Mouse (Mus musculus): Measurements from ENCODE around the gene Dnmbp. TPM values are rescaled to one million over a fixed set of nuclear protein-coding genes. Genes with fewer than 3 reads are reported as not detected.

Gene Dnmbp
- polyA plus RNA-seq, 1 experiment from 2014 or later: 7.4 TPM

DNA sequence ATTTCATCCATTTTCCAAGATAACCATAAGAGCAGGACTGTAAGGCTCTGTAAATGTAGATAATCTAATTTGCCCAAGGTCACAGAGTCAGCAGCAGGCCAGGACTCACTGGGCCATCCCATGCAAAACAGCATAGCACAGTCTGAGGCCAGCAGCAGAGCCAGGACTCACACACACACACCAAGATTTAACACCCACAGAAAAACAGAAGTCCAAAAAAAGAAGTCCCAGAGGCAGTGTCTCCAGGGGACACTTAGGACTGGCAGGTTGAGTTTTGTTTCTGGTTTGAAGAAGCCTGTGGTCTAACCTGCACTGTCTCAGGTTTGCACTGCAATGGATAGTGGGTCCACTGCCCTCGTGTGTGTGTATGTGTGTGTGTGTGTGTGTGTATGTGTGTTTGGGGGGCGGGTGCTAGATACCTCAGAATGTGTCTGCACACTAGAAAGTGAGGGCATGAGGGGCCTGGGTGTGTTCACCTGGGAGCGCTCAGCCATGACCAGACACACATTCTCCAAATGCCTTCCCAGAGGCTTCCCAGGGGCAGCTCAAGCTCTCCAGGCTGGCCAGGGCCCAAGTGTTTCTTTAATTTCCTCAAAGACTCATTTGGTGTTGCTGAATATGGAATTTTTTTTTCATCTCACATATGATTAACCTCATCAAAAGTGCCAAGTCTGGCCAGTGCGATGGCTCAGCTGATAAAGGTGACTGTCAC lies 27.1 kb downstream of the Dnmbp start:
- H3K9ac ChIP-seq (ENCODE audit: low read depth, low read length): no peak overlapping the region
- no peaks in the 10 kb centered on the region for H3K4me1 ChIP-seq (ENCODE audit: control insufficient read depth, insufficient read depth, low read length)
- no peaks in the 10 kb centered on the region for H3K9me3 ChIP-seq (replicated peaks; ENCODE audit: control insufficient read depth, low read length, poor library complexity, severe bottlenecking)
- H3K36me3 ChIP-seq (ENCODE audit: control insufficient read depth, insufficient read depth, low read length): peaks cover 2% of the 10 kb centered on the region; the same call in 1 of the 2 replicates
- no peak for ATAC-seq
- no peak overlapping the region for H3K4me3 ChIP-seq (ENCODE audit: low read depth, low read length)
- 93% methylated on average over 4 of the region's 4 CpGs for WGBS
- no peak overlapping the region for H3K4me2 ChIP-seq (ENCODE audit: low read length)
- H3K27me3 ChIP-seq (ENCODE audit: control insufficient read depth, insufficient read depth, low read depth, low read length): no peaks in the 10 kb centered on the region
- no peak overlapping the region for H3K27ac ChIP-seq (ENCODE audit: low read length)

DNA sequence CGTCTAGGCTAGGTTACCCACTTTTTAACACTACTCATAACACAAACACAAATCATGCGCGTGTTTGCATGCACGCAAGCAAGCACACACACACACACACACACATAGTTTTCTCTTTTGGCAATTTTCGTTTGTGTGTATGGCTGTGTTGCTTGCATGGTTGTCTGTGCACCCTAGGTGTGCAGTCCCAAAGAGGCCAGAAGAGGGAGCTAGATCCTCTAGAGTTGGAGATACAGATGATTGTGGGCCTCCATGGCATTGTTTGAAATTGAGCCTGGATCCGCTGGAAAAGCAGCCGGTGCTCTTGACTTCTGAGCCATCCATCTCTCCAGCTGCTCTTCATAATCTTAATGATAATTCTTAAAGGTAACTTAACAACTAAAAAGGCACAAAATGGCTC lies 33.5 kb downstream of the Dnmbp start:
- H3K36me3 ChIP-seq (ENCODE audit: control insufficient read depth, insufficient read depth, low read length): peaks cover 6% of the 10 kb centered on the region; the same call in 1 of the 2 replicates
- H3K27ac ChIP-seq (ENCODE audit: low read length): no peak overlapping the region
- 95% methylated on average over 7 of the region's 7 CpGs for WGBS
- H3K9me3 ChIP-seq (replicated peaks; ENCODE audit: control insufficient read depth, low read length, poor library complexity, severe bottlenecking): no peaks in the 10 kb centered on the region
- H3K4me2 ChIP-seq (ENCODE audit: low read length): no peak overlapping the region
- no peak overlapping the region for H3K9ac ChIP-seq (ENCODE audit: low read depth, low read length)
- ATAC-seq: no peak
- no peaks in the 10 kb centered on the region for H3K27me3 ChIP-seq (ENCODE audit: control insufficient read depth, insufficient read depth, low read depth, low read length)
- H3K4me3 ChIP-seq (ENCODE audit: low read depth, low read length): no peak overlapping the region
- H3K4me1 ChIP-seq (ENCODE audit: control insufficient read depth, insufficient read depth, low read length): no peaks in the 10 kb centered on the region

DNA sequence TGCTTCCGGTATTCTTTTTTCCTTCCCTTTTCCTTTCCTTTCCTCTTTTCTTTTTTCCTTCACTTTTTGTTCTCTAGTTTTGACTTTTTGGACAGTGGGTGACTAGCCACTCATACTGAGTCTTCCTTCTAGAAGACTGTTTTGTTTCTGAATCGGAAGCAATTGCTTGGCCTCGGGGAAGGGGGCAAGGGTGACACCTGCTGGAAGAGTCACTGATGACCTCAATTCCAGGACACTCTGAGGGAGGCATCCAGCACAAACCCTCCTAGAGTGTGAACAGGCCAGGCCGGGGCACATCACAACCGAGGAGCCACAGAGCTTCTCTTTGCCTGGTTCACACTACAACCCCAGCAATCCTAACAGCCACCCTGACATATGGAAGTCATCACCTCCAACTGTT lies 34.0 kb downstream of the Dnmbp start:
- H3K9me3 ChIP-seq (replicated peaks; ENCODE audit: control insufficient read depth, low read length, poor library complexity, severe bottlenecking): no peaks in the 10 kb centered on the region
- H3K36me3 ChIP-seq (ENCODE audit: control insufficient read depth, insufficient read depth, low read length): peaks cover 6% of the 10 kb centered on the region; the same call in 1 of the 2 replicates
- H3K4me1 ChIP-seq (ENCODE audit: control insufficient read depth, insufficient read depth, low read length): no peaks in the 10 kb centered on the region
- 44% methylated on average over 5 of the region's 5 CpGs for WGBS
- H3K27ac ChIP-seq (ENCODE audit: low read length): no peak overlapping the region
- H3K4me2 ChIP-seq (ENCODE audit: low read length): no peak overlapping the region
- no peaks in the 10 kb centered on the region for H3K27me3 ChIP-seq (ENCODE audit: control insufficient read depth, insufficient read depth, low read depth, low read length)
- ATAC-seq: no peak
- no peak overlapping the region for H3K4me3 ChIP-seq (ENCODE audit: low read depth, low read length)
- H3K9ac ChIP-seq (ENCODE audit: low read depth, low read length): no peak overlapping the region

DNA sequence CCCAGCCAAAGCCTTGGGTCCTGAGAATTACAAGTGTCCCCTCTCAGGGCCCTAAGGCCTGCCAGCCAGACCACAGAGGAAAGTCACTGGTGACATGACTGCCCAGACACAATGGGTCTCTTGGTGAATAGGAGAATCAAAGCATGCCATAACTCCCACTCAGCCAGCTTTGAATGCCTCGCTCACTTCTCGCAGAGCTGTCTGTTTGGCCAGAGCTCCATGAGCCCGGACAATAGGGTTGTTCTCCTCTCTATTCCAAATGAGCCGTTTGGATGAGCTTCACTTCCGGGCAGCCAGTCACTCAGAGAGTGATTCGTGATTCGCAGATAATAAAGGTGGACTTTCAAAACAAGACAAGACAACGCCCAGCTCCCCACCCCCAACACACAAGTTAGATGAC lies 34.9 kb downstream of the Dnmbp start:
- H3K9me3 ChIP-seq (replicated peaks; ENCODE audit: control insufficient read depth, low read length, poor library complexity, severe bottlenecking): no peaks in the 10 kb centered on the region
- no peak overlapping the region for H3K4me2 ChIP-seq (ENCODE audit: low read length)
- H3K36me3 ChIP-seq (ENCODE audit: control insufficient read depth, insufficient read depth, low read length): peaks cover 10% of the 10 kb centered on the region
- no peak for ATAC-seq
- H3K4me3 ChIP-seq (ENCODE audit: low read depth, low read length): no peak overlapping the region
- 24% methylated on average over 8 of the region's 8 CpGs for WGBS
- no peaks in the 10 kb centered on the region for H3K4me1 ChIP-seq (ENCODE audit: control insufficient read depth, insufficient read depth, low read length)
- no peaks in the 10 kb centered on the region for H3K27me3 ChIP-seq (ENCODE audit: control insufficient read depth, insufficient read depth, low read depth, low read length)
- H3K27ac ChIP-seq (ENCODE audit: low read length): no peak overlapping the region
- no peak overlapping the region for H3K9ac ChIP-seq (ENCODE audit: low read depth, low read length)

DNA sequence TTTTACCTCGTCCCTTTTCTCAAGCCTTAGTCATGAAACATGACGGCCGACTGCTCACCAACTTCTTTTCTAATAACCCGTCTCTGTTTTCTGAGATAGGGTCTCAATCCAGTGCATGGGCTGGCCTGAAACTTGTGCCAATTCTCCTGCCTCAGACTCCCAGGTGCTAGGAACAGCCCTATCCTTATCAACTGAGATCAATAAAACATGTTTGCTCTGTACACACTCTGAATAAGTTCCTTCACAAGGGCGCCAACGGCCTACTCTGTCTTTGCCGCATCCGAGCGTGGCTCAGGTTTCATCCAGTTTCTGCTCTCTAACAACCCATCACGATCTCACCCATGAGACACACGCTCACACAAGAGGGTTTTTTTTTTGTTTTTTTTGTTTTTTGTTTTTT lies 35.7 kb downstream of the Dnmbp start:
- Histone ChIP-seq H3K9ac (ENCODE audit: low read depth, low read length) (no peak overlapping the region), H3K4me1 (ENCODE audit: control insufficient read depth, insufficient read depth, low read length) (no peaks in the 10 kb centered on the region), H3K9me3 (replicated peaks; ENCODE audit: control insufficient read depth, low read length, poor library complexity, severe bottlenecking) (no peaks in the 10 kb centered on the region), H3K4me3 (ENCODE audit: low read depth, low read length) (no peak overlapping the region), H3K27ac (ENCODE audit: low read length) (no peak overlapping the region), H3K27me3 (ENCODE audit: control insufficient read depth, insufficient read depth, low read depth, low read length) (no peaks in the 10 kb centered on the region), H3K36me3 (ENCODE audit: control insufficient read depth, insufficient read depth, low read length) (peaks cover 9% of the 10 kb centered on the region), H3K4me2 (ENCODE audit: low read length) (no peak overlapping the region)
- ATAC-seq: no peak
- 91% methylated on average over 11 of the region's 11 CpGs for WGBS

DNA sequence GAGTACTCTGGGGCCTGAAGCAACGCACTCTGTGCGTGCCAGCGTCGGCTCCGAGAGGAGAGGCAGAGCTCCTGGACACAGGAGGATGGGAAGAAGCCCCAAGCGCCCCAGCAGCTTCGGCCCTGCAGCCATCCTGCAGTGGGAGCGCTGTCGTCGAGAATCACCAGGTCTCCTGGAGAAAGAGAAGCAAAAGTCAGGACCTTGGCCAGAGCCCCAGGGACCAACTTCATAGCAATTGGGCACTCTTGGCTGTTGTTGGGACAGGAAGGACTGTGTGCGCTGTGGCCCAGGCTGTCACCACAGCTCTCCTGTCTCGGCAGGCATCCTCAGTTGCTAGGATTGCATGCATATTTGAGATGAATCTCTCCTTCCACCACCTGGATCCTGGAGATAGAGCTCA lies 37.1 kb downstream of the Dnmbp start:
- Histone ChIP-seq H3K36me3 (ENCODE audit: control insufficient read depth, insufficient read depth, low read length) (peaks cover 8% of the 10 kb centered on the region), H3K4me1 (ENCODE audit: control insufficient read depth, insufficient read depth, low read length) (no peaks in the 10 kb centered on the region), H3K4me2 (ENCODE audit: low read length) (no peak overlapping the region), H3K27ac (ENCODE audit: low read length) (no peak overlapping the region), H3K27me3 (ENCODE audit: control insufficient read depth, insufficient read depth, low read depth, low read length) (no peaks in the 10 kb centered on the region), H3K9ac (ENCODE audit: low read depth, low read length) (no peak overlapping the region), H3K4me3 (ENCODE audit: low read depth, low read length) (no peak overlapping the region), H3K9me3 (replicated peaks; ENCODE audit: control insufficient read depth, low read length, poor library complexity, severe bottlenecking) (no peaks in the 10 kb centered on the region)
- no peak for ATAC-seq
- 45% methylated on average over 12 of the region's 12 CpGs for WGBS

DNA sequence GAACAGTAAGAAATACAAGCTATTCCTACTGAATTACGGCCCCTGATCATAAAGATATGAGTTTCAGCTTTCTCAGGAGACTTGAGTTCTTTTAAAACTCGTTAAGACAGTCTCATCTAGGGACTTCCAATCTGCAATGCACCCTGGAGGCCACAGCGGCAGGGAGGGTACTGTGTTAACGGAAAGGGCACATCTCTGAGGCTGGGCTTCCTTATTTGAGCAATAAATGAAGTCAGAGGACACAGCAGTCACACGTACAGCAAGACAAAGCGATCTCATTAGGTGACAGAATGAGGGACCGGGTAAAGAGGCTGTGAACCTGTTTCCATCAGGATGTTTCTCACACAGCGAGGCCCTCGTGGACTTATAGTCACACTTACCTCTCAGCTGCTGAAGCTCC lies 39.3 kb downstream of the Dnmbp start:
- WGBS: 88% methylated on average over 9 of the region's 9 CpGs

DNA sequence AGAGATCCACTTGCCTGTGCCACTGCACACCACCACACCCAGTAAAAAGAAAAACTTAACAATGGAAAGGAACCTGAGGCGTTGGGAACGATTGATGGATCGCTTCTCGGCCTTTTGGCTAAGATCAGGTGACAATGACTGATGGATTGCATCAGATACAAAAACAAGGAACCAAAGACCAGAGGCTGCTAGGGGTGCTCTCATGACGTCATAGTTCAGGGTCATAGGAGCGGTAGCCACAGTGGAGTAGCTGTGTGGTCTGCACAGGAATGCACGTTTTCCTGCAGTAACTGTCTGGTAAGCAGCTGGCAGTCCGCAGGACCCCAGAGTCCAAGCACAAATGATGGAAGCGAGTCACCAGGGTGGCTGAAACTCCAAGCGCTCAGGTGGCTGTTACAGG lies 41.4 kb downstream of the Dnmbp start:
- peaks cover 8% of the 10 kb centered on the region for H3K36me3 ChIP-seq (ENCODE audit: control insufficient read depth, insufficient read depth, low read length)

More for the DNA sequence above, 39.3 kb downstream of the Dnmbp start:
- H3K27ac ChIP-seq (ENCODE audit: low read length): no peak overlapping the region
- H3K9me3 ChIP-seq (replicated peaks; ENCODE audit: control insufficient read depth, low read length, poor library complexity, severe bottlenecking): no peaks in the 10 kb centered on the region
- H3K4me3 ChIP-seq (ENCODE audit: low read depth, low read length): no peak overlapping the region
- no peaks in the 10 kb centered on the region for H3K27me3 ChIP-seq (ENCODE audit: control insufficient read depth, insufficient read depth, low read depth, low read length)
- H3K4me2 ChIP-seq (ENCODE audit: low read length): no peak overlapping the region
- H3K4me1 ChIP-seq (ENCODE audit: control insufficient read depth, insufficient read depth, low read length): no peaks in the 10 kb centered on the region
- H3K9ac ChIP-seq (ENCODE audit: low read depth, low read length): no peak overlapping the region
- H3K36me3 ChIP-seq (ENCODE audit: control insufficient read depth, insufficient read depth, low read length): peaks cover 8% of the 10 kb centered on the region
- no peak for ATAC-seq

DNA sequence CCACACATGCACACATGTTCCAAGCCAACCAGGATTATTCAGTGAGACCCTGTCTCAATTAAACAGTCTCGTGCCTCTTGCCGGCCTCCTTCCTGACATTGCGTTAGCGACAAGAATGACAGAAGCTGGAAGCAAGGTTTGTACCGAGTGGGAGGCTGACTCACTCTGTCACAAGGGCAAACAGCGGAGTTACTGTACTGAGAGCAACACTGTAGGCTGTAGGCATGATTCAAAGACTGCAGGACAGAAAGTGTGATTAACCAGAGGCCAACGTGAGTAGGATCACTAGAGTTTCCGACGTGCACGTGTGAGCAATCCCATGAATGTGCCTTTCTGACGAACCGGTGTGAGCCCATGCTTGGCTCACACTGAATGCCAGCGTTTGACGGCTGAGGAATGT lies 43.5 kb downstream of the Dnmbp start:
- Histone ChIP-seq H3K9me3 (replicated peaks; ENCODE audit: control insufficient read depth, low read length, poor library complexity, severe bottlenecking) (no peaks in the 10 kb centered on the region), H3K4me1 (ENCODE audit: control insufficient read depth, insufficient read depth, low read length) (no peaks in the 10 kb centered on the region), H3K27ac (ENCODE audit: low read length) (no peak overlapping the region), H3K9ac (ENCODE audit: low read depth, low read length) (no peak overlapping the region), H3K27me3 (ENCODE audit: control insufficient read depth, insufficient read depth, low read depth, low read length) (no peaks in the 10 kb centered on the region), H3K36me3 (ENCODE audit: control insufficient read depth, insufficient read depth, low read length) (peaks cover 4% of the 10 kb centered on the region), H3K4me3 (ENCODE audit: low read depth, low read length) (no peak overlapping the region), H3K4me2 (ENCODE audit: low read length) (no peak overlapping the region)
- 94% methylated on average over 14 of the region's 14 CpGs for WGBS
- ATAC-seq: no peak

More for the DNA sequence above, 41.4 kb downstream of the Dnmbp start:
- Histone ChIP-seq H3K9me3 (replicated peaks; ENCODE audit: control insufficient read depth, low read length, poor library complexity, severe bottlenecking) (no peaks in the 10 kb centered on the region), H3K27ac (ENCODE audit: low read length) (no peak overlapping the region), H3K4me3 (ENCODE audit: low read depth, low read length) (no peak overlapping the region), H3K27me3 (ENCODE audit: control insufficient read depth, insufficient read depth, low read depth, low read length) (no peaks in the 10 kb centered on the region), H3K4me2 (ENCODE audit: low read length) (no peak overlapping the region), H3K9ac (ENCODE audit: low read depth, low read length) (no peak overlapping the region), H3K4me1 (ENCODE audit: control insufficient read depth, insufficient read depth, low read length) (no peaks in the 10 kb centered on the region)
- no peak for ATAC-seq
- WGBS: 87% methylated on average over 10 of the region's 10 CpGs

Data from midbrain, embryonic 16.5 days (tissue).